Mouse (Mus musculus) right cerebral cortex, adult 18-20 months (tissue): ENCODE results near the gene Zfp59.
"Not testable (repeated sequence)": the region's sequence is repeated elsewhere in the genome, so short reads cannot be mapped to it uniquely, and the experiment has no call there.

Experiments used
- DNase-seq: peaks from one replicate; pipeline ENCODE4 v3.0.0; 2022; ENCODE audit warnings: mixed read lengths

The Zfp59 gene

GRCm38 (mm10) chr7:27838323-27839249, at the start of gene Zfp59:
Zfp59 (plus strand) TSS chr7:27838607.
- DNase-seq, result peak; percentile 94

GRCm38 (mm10) chr7:27789306-27789705, 49.1 kb upstream of the Zfp59 start:
- DNase-seq, result no peak

DNA sequence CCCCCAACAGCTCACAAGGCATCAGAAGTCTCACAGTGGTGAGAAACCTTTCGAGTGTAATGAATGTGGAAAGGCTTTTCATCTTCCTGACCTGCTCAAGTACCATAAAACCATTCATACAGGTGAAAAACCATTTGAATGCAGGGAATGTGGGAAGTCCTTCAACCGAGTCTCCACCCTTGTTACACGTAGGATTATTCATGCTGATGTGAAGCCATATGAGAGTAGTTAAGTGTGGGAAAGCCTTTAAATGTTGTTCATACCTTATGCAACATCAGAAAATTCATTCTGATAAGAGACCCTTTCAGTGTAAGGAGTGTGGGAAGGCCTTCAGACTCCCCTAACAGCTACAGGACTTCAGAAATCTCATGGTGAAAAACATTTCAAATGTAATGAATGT, 44.5 kb upstream of the Zfp59 start:
- DNase-seq, result not testable (repeated sequence)

DNA sequence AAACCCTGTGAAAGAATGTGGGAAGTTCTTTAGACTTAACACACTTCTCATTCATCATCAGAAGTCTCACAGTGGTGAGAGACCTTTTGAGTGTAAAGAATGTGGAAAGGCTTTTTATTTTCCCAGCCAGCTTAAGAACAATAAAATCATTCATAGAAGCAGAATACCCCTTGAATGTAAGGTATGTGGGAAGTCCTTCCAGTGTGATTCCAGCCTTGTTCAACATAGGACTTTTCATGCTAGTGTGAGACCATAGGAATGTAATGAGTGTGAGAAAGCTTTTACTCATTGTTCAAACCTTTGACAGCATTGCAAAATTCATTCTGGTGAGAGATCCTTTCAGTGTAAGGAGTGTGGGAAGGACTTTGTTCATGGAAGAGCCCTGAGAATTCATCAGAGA, 43.8 kb upstream of the Zfp59 start:
- DNase-seq, result no peak

DNA sequence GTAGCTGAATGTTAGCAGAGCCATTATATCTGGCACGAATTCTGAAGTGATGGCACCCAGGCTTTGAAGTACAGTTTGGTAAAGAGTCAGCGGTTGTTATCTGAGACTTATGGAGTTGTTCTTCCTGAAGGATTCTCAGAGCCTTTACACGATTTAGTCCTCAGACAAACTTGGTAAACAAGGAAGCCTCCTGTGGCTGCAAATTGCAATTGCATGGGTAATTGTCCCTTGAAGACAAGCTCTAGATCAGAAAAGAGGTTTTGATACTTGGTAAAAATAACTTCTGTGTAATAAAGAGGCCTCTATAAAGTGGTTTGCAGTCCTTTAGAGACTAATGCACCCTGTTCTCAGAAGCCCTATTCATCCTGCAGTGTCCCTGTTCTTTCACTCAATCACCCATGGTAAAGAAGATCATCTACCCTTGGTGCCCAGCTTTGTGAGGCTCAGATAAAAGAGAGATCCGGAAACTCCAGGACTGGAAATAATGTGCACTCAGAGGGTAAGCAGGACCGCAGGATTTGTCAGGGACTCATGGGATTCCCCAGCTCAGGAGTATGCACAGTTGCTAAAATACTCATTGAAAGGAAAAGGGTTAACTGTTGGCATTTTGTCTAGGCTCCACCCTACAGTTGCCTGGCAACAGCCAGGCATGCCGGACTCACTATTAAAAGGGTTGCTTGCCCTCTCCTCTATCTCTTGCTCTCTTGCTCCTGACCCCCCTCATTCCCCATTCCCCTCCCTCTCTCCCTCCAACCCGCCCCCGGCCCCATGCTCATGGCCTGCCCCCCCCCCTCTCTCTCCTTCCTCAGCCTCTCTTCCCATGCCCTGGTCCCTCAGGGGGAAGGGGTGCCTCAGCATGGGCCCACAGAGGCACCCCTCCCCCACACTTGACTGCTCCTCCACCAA, 40.2 kb upstream of the Zfp59 start:
- no peak for DNase-seq

- no peak for DNase-seq
Measured at GRCm38 (mm10) chr7:27801137-27801536, 37.3 kb upstream of the Zfp59 start.

GRCm38 (mm10) chr7:27802986-27803385, 35.4 kb upstream of the Zfp59 start:
- no peak for DNase-seq

- peak; percentile 93 for DNase-seq
Measured at GRCm38 (mm10) chr7:27804297-27805030, 33.9 kb upstream of the Zfp59 start.

GRCm38 (mm10) chr7:27806896-27807295, 31.5 kb upstream of the Zfp59 start, which contains the start of gene Zfp626:
Zfp626 (plus strand) TSS chr7:27807196.
- DNase-seq, result not testable (repeated sequence)

GRCm38 (mm10) chr7:27807305-27807704, 31.1 kb upstream of the Zfp59 start:
- not testable (repeated sequence) for DNase-seq

GRCm38 (mm10) chr7:27818526-27819110, 19.8 kb upstream of the Zfp59 start:
- DNase-seq, result no peak

DNA sequence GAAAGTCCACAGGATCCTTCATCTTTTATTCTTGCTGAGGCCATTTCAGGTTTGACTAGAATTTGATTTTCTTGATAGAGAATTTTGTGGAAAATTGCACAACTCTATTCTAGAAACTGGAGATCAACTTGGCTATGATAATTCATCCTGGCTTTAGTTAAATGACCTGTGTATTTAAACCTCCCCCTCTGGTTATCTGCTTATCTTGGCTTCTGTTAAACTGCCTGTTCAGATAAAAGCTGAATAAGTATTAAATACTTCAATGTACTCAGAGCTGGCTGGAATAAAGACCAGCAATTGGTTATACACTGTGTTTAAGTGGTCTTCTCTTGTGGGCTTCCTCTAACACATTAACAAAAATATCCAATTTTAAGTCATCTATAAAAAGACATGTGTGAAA, 15.8 kb upstream of the Zfp59 start:
- no peak for DNase-seq

DNA sequence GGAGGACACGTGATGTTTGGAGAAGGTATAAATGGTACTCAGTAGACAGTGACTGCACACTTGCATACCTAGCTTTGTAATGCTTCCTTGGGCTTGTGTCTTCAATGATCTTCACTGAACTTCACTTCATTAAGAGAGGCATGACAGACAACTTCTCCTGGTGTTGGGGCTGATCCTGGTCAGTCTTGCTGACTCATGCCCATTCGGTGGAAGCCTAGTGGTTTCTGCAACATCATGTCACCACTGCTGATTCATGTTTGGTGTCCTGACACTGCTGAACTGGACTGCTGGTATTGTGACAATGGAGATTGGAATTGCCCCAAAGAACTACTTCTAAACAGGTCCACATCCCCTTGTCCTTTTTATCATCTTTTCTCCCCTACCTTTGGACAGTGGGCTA, 4.3 kb upstream of the Zfp59 start:
- no peak for DNase-seq

DNA sequence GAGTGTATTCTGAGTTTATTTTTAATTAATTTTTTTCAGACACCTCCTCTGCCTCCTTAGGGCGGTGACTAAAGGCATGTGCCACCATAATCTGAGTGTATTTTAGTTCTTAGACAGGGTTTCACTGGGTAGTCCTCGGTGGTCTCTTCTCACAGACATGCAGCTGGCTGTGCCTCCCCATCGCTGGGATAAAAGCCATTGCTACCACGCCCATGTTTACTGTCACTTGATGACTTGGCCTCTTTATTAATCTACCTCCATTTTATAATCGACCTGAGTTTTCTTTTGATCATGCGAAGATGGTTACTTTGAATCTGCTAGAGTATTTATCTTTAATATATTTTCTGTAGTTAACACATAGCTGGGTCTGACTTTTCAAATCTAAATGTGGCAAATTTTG, 511 bp upstream of the Zfp59 start:
- DNase-seq, result no peak

GRCm38 (mm10) chr7:27839596-27839995, 1.2 kb downstream of the Zfp59 start:
- DNase-seq, result no peak

DNA sequence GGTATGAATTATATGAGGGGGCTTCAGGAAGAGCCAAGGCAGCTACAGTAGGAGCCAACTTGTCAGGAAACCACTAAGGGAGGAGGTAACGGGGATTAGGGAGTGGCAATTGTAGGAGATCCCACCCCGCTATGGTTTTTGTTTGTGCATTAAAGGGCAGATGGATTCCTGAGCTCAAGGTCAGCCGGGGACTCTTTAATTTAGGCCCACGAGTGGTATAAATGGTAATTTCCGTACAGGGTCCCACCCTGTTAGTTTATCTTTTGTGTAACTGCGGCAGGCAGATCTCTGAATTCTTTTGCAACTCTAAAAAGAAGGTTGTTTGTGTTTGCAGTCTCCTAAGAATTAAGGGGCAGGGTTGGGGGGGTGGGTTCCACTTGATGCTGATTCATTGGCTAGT, 1.7 kb downstream of the Zfp59 start:
- no peak for DNase-seq

GRCm38 (mm10) chr7:27857227-27857626, 18.8 kb downstream of the Zfp59 start, which contains the start of gene Zfp607a:
Zfp607a (plus strand) TSS chr7:27857527.
- no peak for DNase-seq

- DNase-seq, result no peak
Measured at GRCm38 (mm10) chr7:27859301-27860251, 21.2 kb downstream of the Zfp59 start.

- DNase-seq, result peak; percentile 43
Measured at GRCm38 (mm10) chr7:27860396-27861235, 22.2 kb downstream of the Zfp59 start.

GRCm38 (mm10) chr7:27862578-27862977, 24.2 kb downstream of the Zfp59 start:
- not testable (repeated sequence) for DNase-seq
